Comparison of ENCODE assay signal across 8 mouse cellular contexts in genomic region chr8:70609849-70610795, GRCm38 (mm10). TPM values are rescaled to one million over a fixed set of nuclear protein-coding genes. Genes with fewer than 3 reads are reported as not detected.
DNase-seq lines count a peak whose midpoint lies in the region; ATAC-seq and TF ChIP-seq lines count a peak whose summit lies in the region.

No protein-coding gene starts in this region.

- peak; percentile 88 for TF ChIP-seq EP300 in heart, adult 2 months (IDR thresholded peaks at IDR 0.05; ENCODE audit: insufficient read depth, low read depth, low read length)

- H3K27me3 ChIP-seq in embryonic facial prominence, embryonic 13.5 days, result 0 out of 2 replicates have a peak, but pooled peaks cover 3% of the 10 kb centered on the region
- no peaks in the 10 kb centered on the region for H3K27me3 ChIP-seq in heart, adult 2 months (ENCODE audit: control insufficient read depth, insufficient read depth, low read length)
- H3K27me3 ChIP-seq in limb, embryonic 15.5 days, result no peaks in the 10 kb centered on the region
- H3K27me3 ChIP-seq in midbrain, embryonic 16.5 days (ENCODE audit: control insufficient read depth, insufficient read depth, low read depth, low read length), result no peaks in the 10 kb centered on the region

- ATAC-seq in embryonic facial prominence, embryonic 13.5 days (ENCODE audit: insufficient number of reproducible peaks, insufficient read depth, low FRiP score, low TSS enrichment, low read depth), result peak; percentile 71
- peak; percentile 78 for ATAC-seq in limb, embryonic 15.5 days (ENCODE audit: insufficient number of reproducible peaks, low FRiP score, low TSS enrichment, low read depth)
- 0 out of 2 replicates have a peak, but pooled peaks have one; percentile 4 for ATAC-seq in midbrain, embryonic 16.5 days

- H3K9ac ChIP-seq in embryonic facial prominence, embryonic 13.5 days, result peak overlapping the region; percentile 75
- peak overlapping the region; percentile 70 for H3K9ac ChIP-seq in heart, adult 2 months (ENCODE audit: low read depth, low read length)
- peak overlapping the region; percentile 58 for H3K9ac ChIP-seq in limb, embryonic 15.5 days
- H3K9ac ChIP-seq in midbrain, embryonic 16.5 days (ENCODE audit: low read depth, low read length), result peak overlapping the region; percentile 50

- H3K36me3 ChIP-seq in embryonic facial prominence, embryonic 13.5 days, result no peaks in the 10 kb centered on the region
- no peaks in the 10 kb centered on the region for H3K36me3 ChIP-seq in heart, adult 2 months (ENCODE audit: control insufficient read depth, insufficient read depth, low read length)
- no peaks in the 10 kb centered on the region for H3K36me3 ChIP-seq in limb, embryonic 15.5 days
- H3K36me3 ChIP-seq in midbrain, embryonic 16.5 days (ENCODE audit: control insufficient read depth, insufficient read depth, low read length), result no peaks in the 10 kb centered on the region

- peak; percentile 95 for TF ChIP-seq POLR2A in heart, adult 2 months (IDR thresholded peaks at IDR 0.05; ENCODE audit: insufficient read depth, low read depth, low read length)

- no peaks in the 10 kb centered on the region for H3K9me3 ChIP-seq in embryonic facial prominence, embryonic 13.5 days
- H3K9me3 ChIP-seq in limb, embryonic 15.5 days, result no peaks in the 10 kb centered on the region
- no peaks in the 10 kb centered on the region for H3K9me3 ChIP-seq in midbrain, embryonic 16.5 days (replicated peaks; ENCODE audit: control insufficient read depth, low read length, poor library complexity, severe bottlenecking)

- no peak for TF ChIP-seq CTCF in heart, adult 2 months (IDR thresholded peaks at IDR 0.05)

- intact Hi-C loops in heart, adult 2 months (cut with DNase I), result loop anchor here (2.0 to 5.0 kb wide), 3 partner anchors 15 to 92 kb away; partner anchors contain the start of genes Iqcn and Isyna1

- H3K27ac ChIP-seq in embryonic facial prominence, embryonic 13.5 days, result peak overlapping the region; percentile 97
- peak overlapping the region; percentile 93 for H3K27ac ChIP-seq in heart, adult 2 months
- peak overlapping the region; percentile 99 for H3K27ac ChIP-seq in limb, embryonic 15.5 days
- peak overlapping the region; percentile 81 for H3K27ac ChIP-seq in midbrain, embryonic 16.5 days (ENCODE audit: low read length)

- peak overlapping the region; percentile 93 for H3K4me2 ChIP-seq in embryonic facial prominence, embryonic 13.5 days
- H3K4me2 ChIP-seq in limb, embryonic 15.5 days, result peak overlapping the region; percentile 95
- peak overlapping the region; percentile 85 for H3K4me2 ChIP-seq in midbrain, embryonic 16.5 days (ENCODE audit: low read length)

- H3K4me1 ChIP-seq in embryonic facial prominence, embryonic 13.5 days, result peaks cover 55% of the 10 kb centered on the region
- H3K4me1 ChIP-seq in heart, adult 2 months (ENCODE audit: control insufficient read depth, insufficient read depth, low read length), result peaks cover 8% of the 10 kb centered on the region
- peaks cover 56% of the 10 kb centered on the region for H3K4me1 ChIP-seq in limb, embryonic 15.5 days
- H3K4me1 ChIP-seq in midbrain, embryonic 16.5 days (ENCODE audit: control insufficient read depth, insufficient read depth, low read length), result peaks cover 47% of the 10 kb centered on the region

- peak overlapping the region; percentile 79 for H3K4me3 ChIP-seq in embryonic facial prominence, embryonic 13.5 days
- H3K4me3 ChIP-seq in heart, adult 2 months, result peak overlapping the region; percentile 98
- H3K4me3 ChIP-seq in limb, embryonic 15.5 days, result peak overlapping the region; percentile 77
- peak overlapping the region; percentile 37 for H3K4me3 ChIP-seq in midbrain, embryonic 16.5 days (ENCODE audit: low read depth, low read length)

- no peaks in the 10 kb centered on the region for H3K79me2 ChIP-seq in heart, adult 2 months (replicated peaks; ENCODE audit: control insufficient read depth, insufficient read depth, low read length)

- WGBS in embryonic facial prominence, embryonic 13.5 days, result under 1% methylated on average over 44 of the region's 45 CpGs
- 1% methylated on average over 44 of the region's 45 CpGs for WGBS in heart, adult 2 months
- under 1% methylated on average over 42 of the region's 45 CpGs for WGBS in limb, embryonic 15.5 days
- 1% methylated on average over 42 of the region's 45 CpGs for WGBS in midbrain, embryonic 16.5 days

- DNase-seq in urinary bladder, adult 18-20 months (ENCODE audit: low spot score in 2 of 2), result peak; percentile 66 to 91
- DNase-seq in urinary bladder, adult 2 months (ENCODE audit: low spot score), result no peak
- DNase-seq in heart, adult 2 months, result peak; percentile 90 to 96
- peak; percentile 82 for DNase-seq in kidney, adult 18-20 months
- DNase-seq in spleen, postnatal 14 days (ENCODE audit: low spot score in 2 of 2), result peak; percentile 61 to 71

RNA-seq across cellular contexts. Expression of gene Ssbp4, which starts 1.4 kb away (rescaled TPM):
- polyA plus RNA-seq in urinary bladder, adult 2 months (2012; rRNA removed), result 73.5 and 74.6 TPM in 2 replicates
- polyA plus RNA-seq in embryonic facial prominence, embryonic 13.5 days (2015; fragmentation: Nextera tagmentation; extraction: Ambion mirVana), result 100 and 107 TPM in 2 replicates
- 10 to 100 TPM; 34.6 to 35.8 TPM for total RNA-seq in heart, adult 2 months (2021)
- 45.6 and 72.8 TPM in 2 replicates for polyA plus RNA-seq in heart, adult 2 months (2012; rRNA removed)
- 119 and 120 TPM in 2 replicates for polyA plus RNA-seq in limb, embryonic 15.5 days (2015; fragmentation: Nextera tagmentation; extraction: Ambion mirVana)
- polyA plus RNA-seq in midbrain, embryonic 16.5 days (2015; fragmentation: Nextera tagmentation; extraction: Ambion mirVana), result 151 and 173 TPM in 2 replicates

RNA-seq across cellular contexts. Expression of gene Lrrc25, which starts 5.8 kb away (rescaled TPM):
- 5.2 and 6.2 TPM in 2 replicates for polyA plus RNA-seq in urinary bladder, adult 2 months (2012; rRNA removed)
- polyA plus RNA-seq in embryonic facial prominence, embryonic 13.5 days (2015; fragmentation: Nextera tagmentation; extraction: Ambion mirVana), result 1.9 TPM in 2 replicates
- total RNA-seq in heart, adult 2 months (2021), result 1 to 10 TPM; 1.6 to 1.8 TPM
- polyA plus RNA-seq in heart, adult 2 months (2012; rRNA removed), result 3.6 and 4.5 TPM in 2 replicates
- 3.2 and 3.3 TPM in 2 replicates for polyA plus RNA-seq in limb, embryonic 15.5 days (2015; fragmentation: Nextera tagmentation; extraction: Ambion mirVana)
- polyA plus RNA-seq in midbrain, embryonic 16.5 days (2015; fragmentation: Nextera tagmentation; extraction: Ambion mirVana), result 0.64 and 0.97 TPM in 2 replicates

RNA-seq across cellular contexts. Expression of gene Isyna1, which starts 15.9 kb away (rescaled TPM):
- polyA plus RNA-seq in urinary bladder, adult 2 months (2012; rRNA removed), result 37.9 and 49.6 TPM in 2 replicates
- polyA plus RNA-seq in embryonic facial prominence, embryonic 13.5 days (2015; fragmentation: Nextera tagmentation; extraction: Ambion mirVana), result 153 and 166 TPM in 2 replicates
- total RNA-seq in heart, adult 2 months (2021), result 10 to 100 TPM; 26.7 to 28.3 TPM
- polyA plus RNA-seq in heart, adult 2 months (2012; rRNA removed), result 40.3 and 41.6 TPM in 2 replicates
- polyA plus RNA-seq in limb, embryonic 15.5 days (2015; fragmentation: Nextera tagmentation; extraction: Ambion mirVana), result 111 and 123 TPM in 2 replicates
- polyA plus RNA-seq in midbrain, embryonic 16.5 days (2015; fragmentation: Nextera tagmentation; extraction: Ambion mirVana), result 155 and 171 TPM in 2 replicates

RNA-seq across cellular contexts. Expression of gene Gdf15, which starts 22.1 kb away (rescaled TPM):
- polyA plus RNA-seq in urinary bladder, adult 2 months (2012; rRNA removed), result 0.84 and 1.1 TPM in 2 replicates
- polyA plus RNA-seq in embryonic facial prominence, embryonic 13.5 days (2015; fragmentation: Nextera tagmentation; extraction: Ambion mirVana), result 0.14 and 0.22 TPM in 2 replicates
- total RNA-seq in heart, adult 2 months (2021), result 1 to 10 TPM; 1.1 to 2.0 TPM
- polyA plus RNA-seq in heart, adult 2 months (2012; rRNA removed), result 0.38 and 3.8 TPM in 2 replicates
- 0.16 and 0.24 TPM in 2 replicates for polyA plus RNA-seq in limb, embryonic 15.5 days (2015; fragmentation: Nextera tagmentation; extraction: Ambion mirVana)
- 0.35 and 0.39 TPM in 2 replicates for polyA plus RNA-seq in midbrain, embryonic 16.5 days (2015; fragmentation: Nextera tagmentation; extraction: Ambion mirVana)

RNA-seq across cellular contexts. Expression of gene Pgpep1, which starts 50.1 kb away (rescaled TPM):
- 19.2 and 20.6 TPM in 2 replicates for polyA plus RNA-seq in urinary bladder, adult 2 months (2012; rRNA removed)
- 50.5 and 63.1 TPM in 2 replicates for polyA plus RNA-seq in embryonic facial prominence, embryonic 13.5 days (2015; fragmentation: Nextera tagmentation; extraction: Ambion mirVana)
- 10 to 100 TPM; 39.7 to 48.4 TPM for total RNA-seq in heart, adult 2 months (2021)
- 35.5 and 44.8 TPM in 2 replicates for polyA plus RNA-seq in heart, adult 2 months (2012; rRNA removed)
- polyA plus RNA-seq in limb, embryonic 15.5 days (2015; fragmentation: Nextera tagmentation; extraction: Ambion mirVana), result 57.5 and 60.7 TPM in 2 replicates
- polyA plus RNA-seq in midbrain, embryonic 16.5 days (2015; fragmentation: Nextera tagmentation; extraction: Ambion mirVana), result 67.2 and 69.7 TPM in 2 replicates

Comparison
In these comparisons a context has a peak if more than half of its experiments do, and no peak if none do; other contexts are left out.
1. ATAC-seq: peak in every context shown above with its lines; median percentile 78 in limb, embryonic 15.5 days; 71 in embryonic facial prominence, embryonic 13.5 days; 4 in midbrain, embryonic 16.5 days.
2. H3K4me3 ChIP-seq: peak in every context shown above with its lines; median percentile 98 in heart, adult 2 months; 79 in embryonic facial prominence, embryonic 13.5 days; 77 in limb, embryonic 15.5 days; 37 in midbrain, embryonic 16.5 days.